Mouse (Mus musculus): ENCODE data around the gene Zfp704.

Gene Zfp704

DNA sequence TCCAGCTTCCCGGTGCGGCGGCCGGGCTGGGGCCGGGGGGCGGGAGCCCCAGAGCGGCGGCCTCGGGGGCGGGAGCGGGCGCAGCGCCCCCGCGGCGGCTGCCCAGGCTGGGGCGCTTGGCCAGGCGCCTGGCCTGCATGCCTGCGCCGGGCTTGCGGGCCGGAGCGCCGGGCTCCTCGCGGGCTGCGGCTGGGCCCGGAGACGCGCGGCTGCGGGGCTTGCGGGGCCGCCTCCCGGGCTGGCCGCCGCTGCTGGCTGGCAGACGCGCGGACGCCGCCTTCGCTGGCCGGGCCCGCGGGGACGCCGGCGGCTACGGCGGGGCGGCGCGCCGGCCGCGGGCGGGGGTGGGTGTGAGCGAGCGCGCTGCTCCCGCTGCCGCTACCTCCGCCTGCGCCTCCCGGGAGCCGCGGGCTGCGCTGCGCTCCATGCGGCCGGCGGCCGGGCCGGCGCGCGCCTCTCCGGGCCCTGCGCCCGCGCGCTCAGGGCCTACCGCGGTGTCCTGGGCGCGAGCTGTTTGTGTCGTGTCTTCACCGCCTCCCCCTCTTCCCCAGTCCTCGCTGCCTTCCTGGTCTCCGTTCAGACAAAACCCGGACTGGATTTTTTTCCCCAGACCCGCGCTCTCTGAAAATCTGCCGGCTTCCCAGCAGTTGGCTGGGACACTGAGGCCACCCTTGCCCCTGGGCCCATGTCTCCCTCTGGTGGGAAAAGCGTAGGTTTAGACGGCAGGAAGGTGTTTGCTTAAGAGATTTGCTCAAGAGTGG is at the start of gene Zfp704:
Zfp704 (minus strand) TSS at position 505 of the 761 bp plus-strand sequence.
- in situ Hi-C loops (cut with MboI, MseI) = no loop called here

DNA sequence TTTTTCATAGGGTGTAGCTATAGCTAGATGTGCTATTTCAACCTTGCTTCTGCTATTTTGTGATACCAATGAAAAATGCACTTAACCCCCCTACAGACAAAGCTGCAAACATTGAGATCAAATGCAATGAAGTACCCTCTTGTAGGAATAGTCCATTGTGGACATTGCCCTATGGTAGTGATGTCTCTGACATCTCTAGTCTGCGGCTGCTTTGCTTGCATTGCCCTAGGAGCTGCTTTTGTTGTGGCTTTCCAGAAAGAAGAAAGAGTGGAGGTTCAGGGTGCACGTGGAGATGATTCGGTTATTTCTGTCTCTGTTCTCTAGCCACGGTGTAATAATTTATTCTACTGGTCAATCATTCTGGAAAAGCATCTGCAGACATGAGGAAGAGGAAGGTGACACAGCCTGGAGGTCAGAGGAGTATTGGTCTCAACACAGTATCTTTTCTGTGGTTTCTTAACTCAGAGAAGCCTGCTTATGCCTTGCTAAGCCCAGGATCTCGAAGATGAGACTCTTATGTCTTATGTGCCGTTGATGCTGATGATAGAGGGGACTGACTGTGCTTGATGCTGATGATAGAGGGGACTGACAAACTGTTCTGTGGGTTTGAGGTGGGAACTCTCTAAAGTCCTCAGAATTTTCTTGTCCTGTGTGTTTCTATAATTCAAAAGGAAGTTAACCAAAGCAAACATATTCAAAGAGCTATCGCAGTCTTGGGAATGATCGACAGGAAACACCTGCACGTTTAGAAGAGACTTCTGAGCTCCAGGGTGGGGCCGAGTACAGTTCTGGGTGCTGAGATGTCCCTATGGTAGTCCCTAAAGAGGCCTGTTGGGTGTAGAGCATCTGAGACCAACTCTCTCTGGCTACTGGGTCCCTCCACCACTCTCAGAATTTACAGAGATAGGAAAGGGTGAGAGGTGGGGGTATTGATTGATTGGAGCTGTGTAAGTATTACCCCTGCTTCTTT is 23.4 kb upstream of the Zfp704 start:
- in situ Hi-C loops (cut with MboI, MseI) = no loop called here

DNA sequence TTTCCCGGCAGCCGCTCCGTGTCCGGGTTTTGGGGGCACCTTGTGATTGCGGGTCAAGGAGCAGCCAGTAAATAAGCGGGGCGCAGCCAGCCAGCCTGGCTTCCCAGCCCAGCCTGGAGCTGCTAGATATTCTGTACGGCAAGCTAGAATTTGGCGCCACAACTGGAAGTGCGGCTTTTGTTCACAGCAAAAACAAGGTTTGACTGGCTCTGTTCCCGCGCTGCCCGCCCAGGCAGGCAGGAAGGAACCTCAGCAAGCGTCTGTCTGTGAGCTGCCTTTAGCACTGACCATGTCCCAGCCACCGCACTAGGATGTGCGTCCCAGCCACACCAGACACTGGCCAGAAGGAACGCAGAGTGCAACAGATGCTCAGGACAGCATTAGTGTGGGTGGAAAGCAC is 20.1 kb upstream of the Zfp704 start:
- in situ Hi-C loops (cut with MboI, MseI) = loop anchor here (5.0 kb wide), 1 partner anchor 32 kb away; no protein-coding TSS in a partner anchor

DNA sequence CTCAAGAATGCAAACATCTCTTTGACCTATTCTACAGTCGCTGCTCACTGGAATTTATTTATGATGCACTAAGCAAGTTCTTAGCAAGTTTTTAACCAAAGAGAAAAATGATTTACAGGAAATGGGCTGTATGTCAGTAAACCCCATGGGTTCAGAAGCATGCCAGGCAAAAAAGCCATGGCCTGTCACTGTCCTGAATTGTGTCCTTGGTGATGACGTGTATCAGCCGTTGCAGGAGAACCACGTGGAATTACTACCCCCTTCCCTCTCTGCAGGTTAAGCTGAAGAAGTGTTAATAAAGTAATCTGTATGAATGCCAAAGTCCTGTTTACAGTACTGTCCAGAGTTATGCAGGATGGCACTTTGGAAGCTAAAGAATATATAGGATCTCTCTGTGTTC is 18.2 kb upstream of the Zfp704 start:
- in situ Hi-C loops (cut with MboI, MseI) = loop anchor here (5.0 kb wide), 1 partner anchor 34 kb away; no protein-coding TSS in a partner anchor

DNA sequence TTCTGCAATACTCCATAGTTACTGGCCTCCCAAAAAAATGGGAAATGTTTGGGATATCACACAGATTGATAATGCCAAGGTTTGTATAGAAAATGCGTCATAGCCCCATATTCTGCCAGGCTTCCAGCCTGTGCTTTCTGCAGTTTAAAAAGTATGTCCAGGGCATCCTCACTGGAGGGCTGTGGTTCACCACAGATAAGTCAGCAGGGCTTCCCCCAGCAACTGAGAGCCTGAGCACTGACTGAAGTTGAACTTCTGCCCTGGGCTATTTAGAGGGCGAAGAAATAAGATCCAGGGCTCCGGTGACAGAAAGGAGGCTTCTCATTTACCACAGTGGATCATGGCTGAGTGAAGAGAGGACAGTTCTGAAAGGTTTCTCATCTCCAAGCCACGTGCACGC is 16.3 kb upstream of the Zfp704 start:
- in situ Hi-C loops (cut with MboI, MseI) = loop anchor here (5.0 kb wide), 1 partner anchor 36 kb away; no protein-coding TSS in a partner anchor

DNA sequence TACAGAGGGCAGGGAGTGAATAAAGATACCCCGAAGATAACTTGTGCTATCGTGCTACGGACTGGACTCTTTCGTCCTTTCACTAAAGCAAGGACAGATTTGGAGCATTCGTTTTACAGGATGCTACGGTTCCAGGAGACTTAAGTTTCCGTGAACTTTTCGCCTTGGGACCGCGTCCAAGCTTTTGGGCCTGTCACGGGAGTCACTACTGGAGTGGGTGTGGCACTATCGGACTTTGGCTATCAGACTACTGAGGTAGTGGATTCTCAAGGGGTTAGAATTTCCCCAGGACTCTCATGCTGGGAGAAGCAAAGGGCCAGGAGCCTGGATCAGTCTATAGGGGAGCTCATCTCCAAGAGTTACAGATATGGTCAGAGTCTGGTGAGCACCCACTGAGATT is 10.7 kb upstream of the Zfp704 start:
- in situ Hi-C loops (cut with MboI, MseI) = no loop called here

DNA sequence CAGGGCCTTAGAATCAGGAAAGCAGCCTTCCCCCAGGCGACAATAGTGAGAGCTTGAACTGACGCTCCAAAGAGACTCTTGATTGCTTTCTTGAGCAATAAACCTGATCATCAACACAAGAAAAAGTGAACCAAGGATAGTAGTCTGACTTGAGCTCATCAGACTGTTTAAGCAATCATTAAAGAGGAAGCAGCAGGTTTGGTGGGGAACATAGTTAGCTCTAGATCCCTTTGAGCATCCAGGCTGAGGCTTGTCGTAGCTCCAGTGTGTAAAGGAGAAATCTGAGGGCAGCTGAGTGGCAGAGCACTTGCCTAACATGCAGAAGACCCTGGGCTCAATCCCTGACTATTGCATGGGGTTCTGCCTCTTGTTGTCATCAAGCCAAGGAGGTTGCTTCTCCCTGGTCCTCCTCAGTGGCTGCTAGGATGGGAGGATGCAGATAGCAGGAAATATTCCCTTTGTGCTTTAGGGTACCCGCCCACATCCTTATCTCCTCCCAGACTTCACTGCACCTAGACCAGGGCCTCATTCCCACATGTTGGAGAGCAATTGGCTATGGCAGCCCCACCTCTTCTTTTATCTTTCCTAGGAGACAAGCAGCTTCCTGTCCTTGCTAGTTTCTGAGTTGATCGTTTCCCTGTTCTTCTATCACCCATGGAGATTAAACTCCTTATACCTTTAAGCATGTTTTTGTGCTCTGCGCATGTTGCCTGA is 9.8 kb upstream of the Zfp704 start:
- in situ Hi-C loops (cut with MboI, MseI) = no loop called here

DNA sequence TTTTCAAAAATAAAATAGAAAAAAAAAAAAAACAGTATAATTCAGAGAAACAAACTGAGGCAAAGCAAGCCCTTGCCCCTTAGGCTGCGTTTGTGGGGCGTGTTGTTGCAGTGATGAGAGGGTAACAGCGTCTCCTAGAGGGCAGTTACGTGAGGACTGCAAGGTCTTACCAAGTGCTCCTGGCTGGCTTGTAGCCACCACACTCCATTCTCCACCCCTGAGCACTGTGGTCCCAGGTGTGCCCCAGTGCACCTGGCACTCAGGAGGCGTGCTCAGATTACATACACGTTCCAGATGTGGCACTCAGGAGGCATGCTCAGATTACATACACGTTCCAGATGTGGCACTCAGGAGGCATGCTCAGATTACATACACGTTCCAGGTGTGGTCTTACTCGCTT is 7.2 kb upstream of the Zfp704 start:
- in situ Hi-C loops (cut with MboI, MseI) = no loop called here

DNA sequence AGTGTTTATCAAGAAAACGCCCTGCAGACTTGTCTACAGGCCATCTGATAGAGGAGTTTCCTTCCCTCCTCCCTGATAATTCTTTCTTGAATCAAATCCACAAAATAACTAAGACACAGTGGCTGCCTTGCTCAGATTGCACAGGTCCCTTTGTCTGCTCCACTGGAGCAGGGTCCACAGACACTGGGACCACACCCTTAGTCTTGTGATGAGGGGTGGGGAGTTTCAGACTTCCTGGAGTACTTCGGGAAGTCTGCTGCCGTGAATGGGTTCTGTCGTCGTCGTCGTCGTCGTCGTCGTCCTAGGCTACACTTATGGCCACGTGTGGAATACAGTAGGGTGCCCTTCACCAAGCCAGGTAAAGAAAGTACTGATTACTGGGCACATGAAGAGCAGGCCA is 4.8 kb upstream of the Zfp704 start:
- in situ Hi-C loops (cut with MboI, MseI) = no loop called here

DNA sequence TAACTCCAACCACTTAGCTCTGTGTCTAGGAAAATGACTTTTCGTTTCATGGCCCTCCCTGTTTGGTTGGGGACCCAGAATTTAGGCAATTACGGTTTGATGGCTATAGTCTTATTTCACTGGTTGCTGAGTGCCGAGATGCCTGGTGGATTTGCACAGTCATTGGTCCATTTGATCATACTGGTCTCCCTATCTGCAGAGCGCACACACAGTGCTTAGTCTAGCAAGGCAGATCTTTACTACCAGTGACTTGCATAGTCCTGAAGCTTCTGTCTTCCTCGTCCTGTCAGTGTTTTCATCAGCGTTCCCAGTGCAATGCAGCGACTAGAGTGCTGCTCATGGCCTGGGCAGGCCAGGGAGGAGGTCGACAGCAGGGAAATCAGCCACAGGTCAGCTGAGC is 4.1 kb upstream of the Zfp704 start:
- in situ Hi-C loops (cut with MboI, MseI) = no loop called here

DNA sequence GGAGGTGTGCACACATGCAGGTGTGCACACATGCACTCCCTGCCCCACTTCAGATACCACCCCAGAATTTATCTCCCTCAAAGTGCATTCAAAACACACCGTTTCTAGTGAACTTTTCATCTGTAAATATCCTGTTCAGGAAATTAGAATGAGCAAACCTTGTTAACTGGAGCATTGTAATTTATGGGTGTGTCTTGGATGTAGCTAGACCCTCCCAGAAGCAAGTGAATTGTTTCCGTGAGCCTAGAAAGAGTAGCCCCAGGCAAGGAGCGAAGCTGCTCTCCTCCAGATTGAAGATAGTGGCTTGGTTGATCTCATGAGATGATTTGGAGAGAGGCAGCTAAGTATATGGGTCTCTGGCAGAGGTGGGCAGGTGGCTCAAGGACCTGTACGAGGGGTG is 1.3 kb upstream of the Zfp704 start:
- in situ Hi-C loops (cut with MboI, MseI) = no loop called here

DNA sequence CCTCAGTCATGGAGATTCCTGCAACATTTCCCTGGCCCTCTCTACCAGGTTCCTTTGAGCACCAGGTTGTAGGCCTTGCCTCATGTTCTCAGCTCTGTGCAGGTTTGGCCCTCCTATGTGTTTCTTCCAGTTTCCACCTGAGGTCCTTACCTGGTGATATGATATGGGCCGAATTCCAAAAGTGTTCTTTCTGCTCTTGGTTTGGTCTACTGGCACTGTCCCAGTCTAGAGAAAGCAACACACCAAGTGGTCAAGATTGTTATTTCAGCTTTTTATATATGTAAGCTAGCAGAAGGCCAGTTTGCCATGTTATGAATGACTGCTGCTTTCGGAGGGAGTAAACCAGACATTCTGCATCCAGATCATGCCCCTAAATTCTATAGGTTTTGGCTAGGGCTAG is 541 bp upstream of the Zfp704 start:
- in situ Hi-C loops (cut with MboI, MseI) = no loop called here

DNA sequence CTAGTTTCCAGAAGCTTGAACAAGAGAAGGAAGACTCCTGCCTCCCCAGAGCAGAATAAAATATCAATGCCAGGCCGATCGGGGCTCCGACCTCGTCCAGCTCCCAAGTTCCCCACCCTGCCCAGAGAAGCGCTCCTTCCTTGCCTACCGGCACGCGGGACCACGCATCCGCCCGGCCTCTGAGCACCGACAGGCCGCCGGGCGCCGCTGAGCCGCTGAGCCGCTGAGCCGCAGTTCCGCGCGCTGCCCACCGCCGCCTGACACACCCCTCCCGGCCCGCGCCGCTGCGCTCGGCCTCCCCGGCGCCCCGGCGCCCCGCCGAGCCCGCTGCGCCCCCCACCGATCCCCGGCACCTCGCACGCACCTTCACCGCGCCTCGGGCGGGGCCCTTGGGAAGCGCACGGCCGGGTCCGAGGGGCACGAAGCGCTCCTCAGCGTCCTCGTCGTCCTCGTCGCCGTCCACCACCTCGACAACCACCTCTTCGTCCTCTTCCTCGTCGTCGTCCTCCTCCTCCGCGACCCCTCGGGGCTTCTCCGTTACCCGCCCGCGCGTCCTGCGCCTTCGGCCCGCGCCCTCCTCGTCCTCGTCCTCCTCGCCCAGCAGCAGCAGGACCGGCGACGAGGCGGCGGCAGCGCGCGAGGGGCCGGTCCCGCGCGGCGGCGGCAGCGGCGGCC is 842 bp downstream of the Zfp704 start:
- in situ Hi-C loops (cut with MboI, MseI) = no loop called here

DNA sequence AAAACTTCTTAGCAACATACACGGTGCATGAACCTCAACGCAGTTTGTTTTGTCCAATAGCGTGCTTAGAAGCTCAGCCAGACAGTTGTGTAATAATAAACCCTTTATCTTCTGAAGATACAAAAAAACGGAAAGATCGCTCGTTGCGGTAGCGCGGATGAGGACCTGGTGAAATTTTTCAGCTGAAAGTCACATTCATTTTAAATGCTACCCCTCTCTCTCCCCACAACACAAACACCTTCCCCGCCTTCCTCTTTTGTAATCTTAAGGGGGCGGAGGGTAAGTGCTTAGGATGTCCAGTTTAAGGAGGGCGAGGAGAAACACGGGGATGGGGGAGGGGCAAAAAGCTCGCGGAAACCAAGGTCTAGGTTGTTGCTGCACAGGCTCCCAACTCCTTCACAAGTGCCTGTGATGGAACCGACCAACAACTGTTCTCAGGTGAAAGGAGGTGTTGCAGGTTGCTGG is 1.4 kb downstream of the Zfp704 start:
- in situ Hi-C loops (cut with MboI, MseI) = no loop called here

DNA sequence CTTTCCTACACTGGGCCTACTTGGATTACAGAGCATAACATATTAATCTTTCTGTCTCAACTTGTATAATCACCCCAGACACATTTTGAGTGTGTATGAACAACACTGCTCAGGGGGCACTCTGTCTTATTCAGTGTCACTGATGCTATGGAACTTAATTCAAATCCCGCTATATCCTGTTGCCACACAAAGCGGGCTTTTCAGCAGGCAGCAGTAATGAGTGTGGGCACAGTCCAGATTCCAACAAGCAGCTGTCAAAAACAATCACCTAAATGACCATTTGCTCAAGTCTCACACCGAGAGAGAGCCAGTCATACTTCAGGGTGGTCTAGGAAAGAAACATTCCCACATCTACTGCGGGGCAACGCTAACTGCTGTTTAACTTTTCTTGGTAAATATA is 2.2 kb downstream of the Zfp704 start:
- in situ Hi-C loops (cut with MboI, MseI) = no loop called here

DNA sequence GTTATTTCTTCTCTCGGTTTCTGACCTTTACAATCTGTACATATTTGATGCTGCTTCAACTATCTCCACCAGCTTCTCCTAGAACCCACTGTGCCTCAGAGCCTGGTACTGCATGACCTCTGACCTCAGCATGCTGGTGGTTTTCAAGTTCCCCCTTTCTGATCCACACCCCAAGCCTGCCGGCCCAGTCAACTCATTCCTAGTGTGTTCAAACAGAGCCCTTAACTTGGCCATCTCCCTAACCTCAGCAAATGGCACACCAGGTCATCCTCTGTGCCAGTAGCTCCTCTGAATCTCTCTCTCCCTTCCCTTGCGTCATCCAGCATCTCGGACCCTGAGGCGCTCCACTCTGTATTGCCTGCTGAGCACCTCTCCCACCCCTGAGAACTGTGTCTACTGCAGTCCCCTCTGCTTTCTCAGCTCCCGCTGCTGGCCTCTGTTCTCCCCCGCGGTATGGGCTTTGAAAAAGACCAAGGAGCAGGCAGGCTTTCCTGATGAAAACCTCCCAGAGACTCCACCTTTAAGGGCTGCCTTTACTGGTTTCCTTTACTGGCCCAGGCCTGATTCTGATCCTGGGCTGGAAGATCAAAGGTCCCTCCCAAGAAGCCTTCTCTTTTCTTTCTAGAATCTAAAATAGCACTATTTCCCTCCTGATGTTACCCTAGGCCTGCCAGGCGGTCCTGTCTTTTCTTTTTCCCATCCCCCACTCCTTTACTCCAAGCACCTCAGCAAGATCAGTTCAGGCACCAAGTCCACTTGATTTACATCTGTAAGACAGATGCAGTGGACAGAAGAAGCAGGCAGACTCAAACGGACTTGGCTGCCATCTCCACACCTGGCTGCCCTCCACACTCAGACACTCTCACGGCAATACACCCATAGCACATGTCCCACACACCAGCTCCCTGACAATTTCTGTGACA is 3.8 kb downstream of the Zfp704 start:
- in situ Hi-C loops (cut with MboI, MseI) = no loop called here

DNA sequence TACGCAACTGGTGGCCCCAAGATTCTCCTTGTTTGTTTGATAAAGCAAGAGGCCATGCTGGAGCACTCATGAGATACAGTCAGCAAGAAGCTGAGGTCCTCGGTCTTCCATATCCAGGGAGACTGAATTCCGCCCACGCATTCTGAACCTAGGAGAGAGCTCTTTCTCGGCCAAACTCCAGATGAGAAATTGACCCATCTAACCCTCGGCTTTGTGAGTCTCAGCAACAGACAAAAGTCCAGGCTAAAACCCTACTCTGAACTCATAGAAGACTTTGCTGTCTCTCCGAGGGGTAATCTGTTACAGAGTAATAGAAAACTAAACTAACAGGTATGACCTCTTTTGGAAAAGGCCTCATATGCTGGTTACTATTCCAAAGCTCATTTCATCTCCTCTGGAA is 4.9 kb downstream of the Zfp704 start:
- in situ Hi-C loops (cut with MboI, MseI) = no loop called here

DNA sequence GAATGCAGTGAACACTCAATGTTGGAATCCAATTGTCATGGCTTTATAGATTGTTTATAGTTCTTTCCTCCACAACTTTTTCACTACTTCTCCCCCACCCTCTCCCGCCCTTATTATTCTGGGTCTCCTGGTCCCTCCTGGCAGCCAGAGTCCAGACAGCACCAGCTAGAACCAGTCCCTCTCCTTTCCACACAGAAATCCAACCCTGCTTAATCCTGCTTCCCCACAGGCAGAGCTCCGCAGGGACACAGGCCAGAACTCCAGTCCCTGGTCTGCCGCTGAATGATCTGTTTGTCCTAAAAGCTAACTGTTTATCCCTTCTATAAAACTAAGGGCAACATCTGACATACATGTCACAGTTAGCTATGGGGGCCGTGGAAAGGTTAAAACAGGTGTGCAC is 6.0 kb downstream of the Zfp704 start:
- in situ Hi-C loops (cut with MboI, MseI) = no loop called here

DNA sequence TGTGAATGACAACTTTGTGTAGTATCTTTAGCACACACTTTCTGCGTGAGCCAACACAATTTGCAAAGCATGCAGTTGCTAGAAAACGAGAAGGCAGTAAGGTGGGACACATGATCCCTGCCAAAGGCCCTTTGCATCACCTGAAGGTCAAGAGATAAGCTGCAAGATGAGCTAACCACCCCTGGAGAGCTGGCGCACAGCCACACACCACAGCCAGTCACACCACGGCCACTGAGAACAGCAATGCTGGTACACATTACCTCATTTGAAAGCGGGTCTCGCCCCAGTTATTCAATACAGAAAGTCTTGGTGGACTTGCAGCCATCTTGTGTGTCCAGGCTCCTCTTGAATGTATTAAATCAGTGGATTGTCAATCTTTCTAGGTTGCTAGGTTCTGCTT is 9.3 kb downstream of the Zfp704 start:
- in situ Hi-C loops (cut with MboI, MseI) = no loop called here

DNA sequence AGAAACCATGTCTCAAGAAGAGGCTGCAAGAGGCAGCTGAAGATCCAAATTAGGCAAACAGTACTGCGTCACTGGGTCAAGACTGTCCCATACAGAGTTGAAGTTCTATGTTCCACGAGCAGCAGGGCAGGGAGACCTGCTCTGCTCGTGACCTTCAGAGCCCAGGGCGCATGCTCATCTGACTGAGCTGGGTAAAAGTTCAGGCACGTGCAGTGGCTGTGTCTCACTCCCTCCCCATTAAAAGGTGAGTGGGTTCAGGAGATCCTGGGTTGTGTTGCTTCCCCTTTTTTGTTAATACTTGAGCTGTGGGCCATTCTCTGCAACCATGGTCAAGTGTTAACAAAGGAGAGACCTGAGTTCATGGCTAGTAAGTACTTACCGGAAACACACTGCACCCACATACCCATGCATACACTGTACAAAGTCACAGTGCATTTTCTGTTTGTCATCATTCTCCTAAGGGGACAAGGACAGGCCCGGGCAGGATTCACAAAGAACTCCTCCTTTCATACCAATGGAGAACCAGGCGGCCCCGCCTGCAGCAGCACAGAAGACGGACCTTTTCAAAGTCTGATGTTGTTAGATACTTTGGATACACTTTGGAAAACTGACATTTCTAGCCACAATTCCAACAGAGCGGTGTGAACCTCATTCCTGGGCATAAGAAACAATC is 10.0 kb downstream of the Zfp704 start:
- in situ Hi-C loops (cut with MboI, MseI) = no loop called here

Measured in T-helper 2 cell (primary cell).